ENCODE assay signal across 8 mouse cellular contexts in genomic region chr13:40722741-40723597, GRCm38 (mm10). TPM values are rescaled to one million over a fixed set of nuclear protein-coding genes. Genes with fewer than 3 reads are reported as not detected.
A peak's percentile ranks its signal among the peaks of the same experiment; 100 is the strongest.
DNase-seq lines count a peak whose midpoint lies in the region; ATAC-seq and TF ChIP-seq lines count a peak whose summit lies in the region.

No protein-coding gene starts in this region.

- H3K9ac ChIP-seq in forebrain, embryonic 12.5 days, result peak overlapping the region; percentile 40
- no peak overlapping the region for H3K9ac ChIP-seq in heart, postnatal 0 days (replicated peaks; ENCODE audit: low read depth, low read length)
- peak overlapping the region; percentile 47 for H3K9ac ChIP-seq in neural tube, embryonic 14.5 days (replicated peaks; ENCODE audit: low read depth, low read length)

- H3K27ac ChIP-seq in forebrain, embryonic 12.5 days, result peak overlapping the region; percentile 31; the same call in 1 of the 2 replicates
- no peak overlapping the region; the same call in 1 of the 2 replicates for H3K27ac ChIP-seq in heart, postnatal 0 days (ENCODE audit: low read depth)
- H3K27ac ChIP-seq in neural tube, embryonic 14.5 days (ENCODE audit: low read depth, low read length), result peak overlapping the region; percentile 75
- H3K27ac ChIP-seq in testis, adult 2 months (ENCODE audit: control insufficient read depth, insufficient read depth, low read depth, low read length), result peak overlapping the region; percentile 47

- WGBS in forebrain, embryonic 12.5 days, result under 1% methylated on average over 67 of the region's 70 CpGs
- WGBS in heart, postnatal 0 days, result under 1% methylated on average over 62 of the region's 70 CpGs
- WGBS in neural tube, embryonic 14.5 days, result under 1% methylated on average over 67 of the region's 70 CpGs

- peak; percentile 53 for TF ChIP-seq CTCF in heart, postnatal 0 days (IDR thresholded peaks at IDR 0.05; ENCODE audit: low read depth)
- TF ChIP-seq CTCF in testis, adult 2 months (IDR thresholded peaks at IDR 0.05; ENCODE audit: control insufficient read depth, insufficient read depth, insufficient replicate concordance, low read depth, low read length), result no peak

- H3K4me3 ChIP-seq in forebrain, embryonic 12.5 days (replicated peaks), result peak overlapping the region; percentile 56
- H3K4me3 ChIP-seq in heart, postnatal 0 days (ENCODE audit: low read depth, low read length), result peak overlapping the region; percentile 55
- peak overlapping the region; percentile 39 for H3K4me3 ChIP-seq in neural tube, embryonic 14.5 days (ENCODE audit: low read depth, low read length)
- peak overlapping the region; percentile 72 for H3K4me3 ChIP-seq in testis, adult 2 months (ENCODE audit: control insufficient read depth, low read depth, low read length)

- H3K9me3 ChIP-seq in forebrain, embryonic 12.5 days, result no peaks in the 10 kb centered on the region
- no peaks in the 10 kb centered on the region for H3K9me3 ChIP-seq in heart, postnatal 0 days (replicated peaks; ENCODE audit: control insufficient read depth, low read length)
- H3K9me3 ChIP-seq in neural tube, embryonic 14.5 days (ENCODE audit: control insufficient read depth, low read length), result no peaks in the 10 kb centered on the region

- peak; percentile 75 to 78 for DNase-seq in CD8-positive naive resting alpha-beta T cell, adult 2 months (ENCODE audit: low read depth in 2 of 2, low spot score in 2 of 2)
- DNase-seq in c-Kit-positive CD71-positive TER-119-positive erythroid progenitor cells, embryonic 14.5 days (ENCODE audit: low spot score), result peak; percentile 77
- DNase-seq in heart, postnatal 0 days (ENCODE audit: low spot score), result peak; percentile 96
- peak; percentile 96 to 97 for DNase-seq in kidney, postnatal 4 days
- DNase-seq in lung, adult 18-20 months, result peak; percentile 83 to 87

- peak; percentile 96 for ATAC-seq in forebrain, embryonic 12.5 days (ENCODE audit: low FRiP score)
- ATAC-seq in heart, postnatal 0 days (ENCODE audit: insufficient read depth, low read depth), result peak; percentile 98
- ATAC-seq in neural tube, embryonic 14.5 days (ENCODE audit: low read depth), result peak; percentile 95

- H3K27me3 ChIP-seq in forebrain, embryonic 12.5 days, result peaks cover 80% of the 10 kb centered on the region
- peaks cover 84% of the 10 kb centered on the region for H3K27me3 ChIP-seq in heart, postnatal 0 days (ENCODE audit: control insufficient read depth, insufficient read depth, low read length)
- peaks cover 16% of the 10 kb centered on the region for H3K27me3 ChIP-seq in neural tube, embryonic 14.5 days (ENCODE audit: control insufficient read depth, insufficient read depth, low read length)
- H3K27me3 ChIP-seq in testis, adult 2 months (ENCODE audit: control insufficient read depth, insufficient read depth, low read length), result no peaks in the 10 kb centered on the region

- no peak for TF ChIP-seq EP300 in heart, postnatal 0 days (IDR thresholded peaks at IDR 0.05; ENCODE audit: low read depth)

- peaks cover 11% of the 10 kb centered on the region; the same call in 1 of the 2 replicates for H3K4me1 ChIP-seq in forebrain, embryonic 12.5 days
- H3K4me1 ChIP-seq in heart, postnatal 0 days (ENCODE audit: control insufficient read depth, insufficient read depth), result peaks cover 4% of the 10 kb centered on the region; the same call in 1 of the 2 replicates
- peaks cover 3% of the 10 kb centered on the region; the same call in 1 of the 2 replicates for H3K4me1 ChIP-seq in neural tube, embryonic 14.5 days (ENCODE audit: control insufficient read depth, insufficient read depth, low read length)
- H3K4me1 ChIP-seq in testis, adult 2 months (ENCODE audit: control insufficient read depth, insufficient read depth, low read length), result peaks cover 3% of the 10 kb centered on the region; the same call in 1 of the 2 replicates

- H3K36me3 ChIP-seq in forebrain, embryonic 12.5 days (replicated peaks), result no peaks in the 10 kb centered on the region
- no peaks in the 10 kb centered on the region for H3K36me3 ChIP-seq in heart, postnatal 0 days (replicated peaks; ENCODE audit: control insufficient read depth, insufficient read depth, low read length)
- H3K36me3 ChIP-seq in neural tube, embryonic 14.5 days (ENCODE audit: control insufficient read depth, insufficient read depth, low read length), result no peaks in the 10 kb centered on the region
- H3K36me3 ChIP-seq in testis, adult 2 months (ENCODE audit: control insufficient read depth, insufficient read depth, low read length), result no peaks in the 10 kb centered on the region

- TF ChIP-seq POLR2A in testis, adult 2 months (IDR thresholded peaks at IDR 0.05; ENCODE audit: control insufficient read depth, low read depth, low read length), result peak; percentile 43; the same call in 1 of the 2 replicates

- H3K4me2 ChIP-seq in forebrain, embryonic 12.5 days, result peak overlapping the region; percentile 79
- peak overlapping the region; percentile 72 for H3K4me2 ChIP-seq in heart, postnatal 0 days (ENCODE audit: low read depth, low read length)
- H3K4me2 ChIP-seq in neural tube, embryonic 14.5 days (ENCODE audit: low read depth, low read length), result peak overlapping the region; percentile 75

RNA-seq across cellular contexts. Expression of gene Tfap2a, which starts 15.2 kb away (rescaled TPM):
- 1.6 and 2.0 TPM in 2 replicates for polyA plus RNA-seq in forebrain, embryonic 12.5 days (2016; fragmentation: Nextera tagmentation; extraction: Ambion mirVana)
- total RNA-seq in heart, postnatal 0 days (2014; rRNA removed; ENCODE audit: low replicate concordance), result 0.69 TPM in 1 of 2 replicates, not detected in the other
- not detected in 2 replicates for polyA plus RNA-seq in heart, postnatal 0 days (2015; fragmentation: Nextera tagmentation; extraction: Ambion mirVana)
- 7.3 and 9.1 TPM in 2 replicates for polyA plus RNA-seq in neural tube, embryonic 14.5 days (2014; fragmentation: Nextera tagmentation; extraction: Ambion mirVana)
- polyA plus RNA-seq in testis, adult 2 months (2012; rRNA removed), result 0.23 and 1.2 TPM in 2 replicates
